Mouse (Mus musculus) layer of hippocampus, adult 11-12 months (tissue): ENCODE measurements around the gene 1700001L19Rik.

Experiments used
- DNase-seq: peaks from one replicate; pipeline ENCODE4 v3.0.0; 2022; ENCODE audit warnings: low spot score

Gene 1700001L19Rik

DNA sequence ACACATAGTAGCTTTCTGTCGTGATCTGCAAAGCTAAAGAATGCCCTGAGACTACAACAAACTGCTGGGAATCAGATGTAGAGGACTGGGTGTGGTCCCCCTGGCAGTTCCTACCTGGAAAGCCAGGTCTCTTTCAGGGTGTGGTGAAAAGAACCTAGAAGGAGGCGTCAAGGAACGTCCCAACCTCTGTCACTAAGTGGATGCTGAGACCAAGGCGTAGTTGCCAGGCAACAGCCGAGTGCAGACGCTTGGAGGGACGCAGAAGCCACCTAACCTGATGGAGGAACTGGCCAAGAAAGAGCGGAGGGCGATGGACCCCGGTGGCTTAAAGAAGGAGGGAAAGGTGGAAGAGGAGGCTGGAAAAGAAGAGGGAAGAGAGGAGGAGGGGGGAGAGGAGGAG is at the start of gene 1700001L19Rik:
1700001L19Rik (plus strand) TSS at position 223 of the 400 bp plus-strand sequence.
- DNase-seq = no peak

DNA sequence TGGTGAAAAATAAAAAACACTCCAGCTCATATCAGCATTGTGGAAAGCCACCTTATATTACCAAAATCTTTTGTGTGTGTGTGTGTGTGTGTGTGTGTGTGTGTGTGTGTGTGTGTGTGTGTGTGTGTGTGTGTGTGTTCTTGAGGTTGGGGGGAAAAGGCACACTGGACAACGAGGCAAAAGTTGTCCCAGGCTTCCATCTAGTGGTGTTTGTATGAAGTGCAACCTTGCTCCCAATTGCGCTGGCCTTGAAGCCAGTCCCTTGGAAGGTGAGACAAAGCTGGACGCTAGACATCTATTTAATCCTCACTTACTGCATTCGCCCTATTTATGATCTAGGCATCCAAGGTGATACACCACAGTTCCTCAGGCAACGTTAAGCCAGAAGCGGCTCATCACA is 43.8 kb upstream of the 1700001L19Rik start:
- peak; percentile 16 for DNase-seq

DNA sequence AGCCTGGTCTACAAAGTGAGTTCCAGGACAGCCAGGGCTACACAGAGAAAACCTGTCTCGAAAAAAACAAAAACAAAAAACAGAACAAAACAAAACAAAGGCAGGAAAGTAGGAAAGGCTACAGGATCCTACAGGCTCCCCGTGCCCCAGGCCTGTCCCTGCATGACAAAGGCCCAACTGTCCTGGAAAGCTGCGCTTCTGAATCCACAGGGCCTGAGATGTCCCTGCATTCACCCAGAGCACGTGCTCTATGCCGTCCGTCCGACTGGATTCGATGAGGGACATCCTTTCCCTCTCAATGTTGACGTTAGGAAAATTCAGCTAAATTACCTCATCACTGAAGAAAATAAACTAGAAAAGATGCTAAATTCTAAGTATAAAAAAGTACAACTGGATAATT is 29.1 kb upstream of the 1700001L19Rik start:
- no peak for DNase-seq

DNA sequence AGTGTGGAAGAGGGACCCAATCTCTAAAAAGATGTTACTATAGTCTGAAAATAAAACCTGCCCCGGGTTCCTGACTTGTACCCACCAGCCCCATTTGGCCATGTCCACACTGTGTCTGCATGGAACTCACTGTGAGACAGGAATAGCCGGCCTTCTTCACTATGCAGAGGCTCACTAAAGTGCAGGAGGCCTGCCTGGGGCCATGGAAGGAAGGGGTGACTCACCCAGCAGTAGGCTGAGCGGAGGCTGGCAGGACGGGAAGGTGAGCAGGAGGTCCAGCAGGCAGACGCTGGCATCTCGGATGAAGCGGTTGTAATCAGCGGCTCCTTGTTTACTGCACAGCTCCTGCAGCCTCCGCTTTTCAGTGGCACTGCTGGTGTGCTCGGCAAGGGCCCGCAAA is 28.7 kb upstream of the 1700001L19Rik start:
- DNase-seq = no peak

DNA sequence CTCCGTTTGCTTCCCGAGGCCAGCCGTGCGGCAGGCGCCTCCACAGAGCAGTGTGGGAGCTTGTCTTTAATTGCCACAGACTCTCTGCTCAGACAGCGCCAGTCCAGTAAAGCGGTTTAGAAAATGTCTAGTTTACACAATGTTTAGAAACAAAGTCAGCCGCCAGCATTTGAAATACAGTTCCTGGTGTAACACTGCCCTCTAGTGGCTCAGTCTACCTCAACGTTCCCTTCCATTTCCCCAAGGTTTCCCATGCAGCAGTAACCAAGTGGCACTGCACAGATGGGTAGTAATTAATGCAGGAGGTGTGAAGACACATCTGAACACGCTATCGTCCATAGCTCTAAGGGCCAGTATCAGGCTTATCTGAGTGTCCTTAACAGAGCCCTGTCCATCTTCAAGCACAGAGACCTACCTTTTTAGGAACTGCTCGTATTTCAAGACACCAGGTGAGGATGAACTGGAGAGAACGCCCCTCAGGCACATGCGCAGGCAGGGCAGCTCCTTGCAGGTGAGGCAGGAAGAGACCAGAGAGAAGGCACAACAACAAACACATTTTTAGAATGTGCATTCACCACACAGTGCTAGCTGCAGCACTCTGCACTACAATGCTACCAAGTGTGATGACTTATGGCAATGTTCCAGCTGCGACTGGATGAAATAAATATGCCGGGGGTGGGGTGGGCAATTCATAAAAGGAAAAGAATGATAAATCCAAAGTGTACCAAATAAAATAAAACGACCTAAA is 27.5 kb upstream of the 1700001L19Rik start:
- peak; percentile 85 for DNase-seq

DNA sequence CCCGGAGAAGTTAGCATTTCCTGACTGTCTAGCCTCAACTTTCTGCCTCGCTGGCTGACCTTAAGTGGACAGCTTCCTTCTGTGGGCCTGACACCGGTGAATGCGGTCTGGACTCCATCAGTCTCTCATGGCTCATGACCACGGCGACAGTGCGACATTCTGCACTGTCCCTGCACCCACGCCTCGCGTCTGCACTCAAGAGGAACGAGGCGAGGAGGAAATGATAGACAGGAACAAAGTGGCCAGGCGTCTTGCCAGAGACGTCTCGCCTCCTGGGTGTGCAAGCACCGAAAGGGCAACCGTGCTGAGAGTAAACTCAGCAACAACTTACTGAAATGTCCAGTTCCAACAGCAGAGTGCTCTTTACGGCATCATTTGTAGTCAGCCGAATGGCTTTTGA is 25.0 kb upstream of the 1700001L19Rik start:
- DNase-seq = peak; percentile 13

DNA sequence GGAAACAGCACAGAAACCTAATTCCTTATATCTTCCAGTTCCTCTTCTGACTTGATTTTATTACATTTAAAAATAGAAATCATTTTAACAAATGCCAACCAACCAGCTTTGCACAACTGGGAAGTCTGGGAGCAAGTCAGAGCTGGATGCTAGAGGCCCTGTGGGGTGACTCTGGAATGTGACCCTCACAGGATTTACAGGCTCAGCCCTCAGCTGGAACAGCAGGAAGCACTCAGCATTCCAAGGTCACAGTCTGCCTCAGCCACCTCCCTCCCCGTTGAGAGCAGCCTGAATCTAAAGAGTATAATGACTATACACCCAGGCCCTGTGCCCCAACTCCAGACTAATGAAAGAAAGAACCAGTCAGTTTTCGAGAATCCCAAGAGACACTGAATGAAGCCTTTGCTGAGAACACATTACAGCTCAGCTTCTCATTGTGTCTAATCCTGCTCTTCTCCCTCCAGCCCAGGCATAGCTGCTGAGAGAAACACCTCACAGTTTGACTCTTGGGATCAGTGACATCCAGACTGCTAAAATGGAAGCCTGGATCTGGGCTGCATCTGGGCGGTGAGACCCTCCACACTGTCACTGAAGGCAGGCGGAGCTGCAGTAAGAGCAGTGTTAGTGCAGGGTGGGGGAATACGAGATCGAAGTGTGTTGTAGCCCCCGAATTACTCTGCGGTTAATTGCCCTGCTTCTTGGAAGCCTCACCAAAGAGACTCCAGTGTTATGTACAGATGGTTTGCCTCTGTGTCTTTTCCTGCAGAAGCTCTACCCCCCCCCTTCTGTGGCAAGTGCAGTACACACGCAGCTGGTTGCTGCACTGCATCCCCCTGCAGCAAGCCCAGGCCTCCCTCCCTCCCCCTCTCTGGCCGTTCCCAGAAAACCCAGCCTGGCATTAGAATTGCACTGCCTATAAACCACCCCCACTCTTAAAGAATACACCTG is 24.0 kb upstream of the 1700001L19Rik start:
- peak; percentile 2 for DNase-seq

DNA sequence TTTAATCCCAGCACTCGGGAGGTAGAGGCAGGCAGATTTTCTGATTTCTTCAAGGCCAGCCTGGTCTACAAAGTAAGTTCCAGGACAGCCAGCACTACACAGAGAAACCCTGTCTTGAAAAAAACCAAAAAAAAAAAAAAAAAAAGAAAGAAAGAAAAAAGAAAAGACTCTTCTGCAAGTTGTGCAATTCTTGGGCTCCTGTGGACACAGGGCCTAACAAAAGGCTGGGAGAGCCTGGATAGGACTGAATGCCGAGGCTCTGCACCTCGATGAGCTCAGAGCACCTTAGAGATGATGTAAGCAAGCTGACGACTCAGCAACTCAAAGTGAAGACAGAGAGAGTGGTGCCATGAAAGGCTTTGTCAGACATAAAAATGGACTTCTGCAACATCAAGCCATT is 22.8 kb upstream of the 1700001L19Rik start:
- DNase-seq = no peak

DNA sequence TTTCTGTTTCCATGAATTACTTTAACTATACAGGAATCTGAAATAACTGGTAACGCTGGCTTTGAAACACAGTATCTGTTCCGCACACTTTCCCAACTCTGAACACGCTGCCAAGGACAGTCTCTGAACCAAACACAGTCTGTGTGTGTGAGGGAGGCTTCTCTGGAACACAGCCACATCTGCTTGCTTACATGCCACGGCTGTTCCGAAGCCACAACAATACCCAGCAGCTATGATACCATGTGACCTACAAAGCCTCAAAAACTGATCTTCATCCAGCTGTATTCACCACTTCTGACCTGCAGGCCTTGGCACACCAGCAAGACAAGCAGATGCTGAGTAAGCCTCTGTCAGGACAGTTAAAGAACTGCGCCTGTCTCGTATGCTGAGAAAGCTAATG is 19.3 kb upstream of the 1700001L19Rik start:
- DNase-seq = peak; percentile 83

DNA sequence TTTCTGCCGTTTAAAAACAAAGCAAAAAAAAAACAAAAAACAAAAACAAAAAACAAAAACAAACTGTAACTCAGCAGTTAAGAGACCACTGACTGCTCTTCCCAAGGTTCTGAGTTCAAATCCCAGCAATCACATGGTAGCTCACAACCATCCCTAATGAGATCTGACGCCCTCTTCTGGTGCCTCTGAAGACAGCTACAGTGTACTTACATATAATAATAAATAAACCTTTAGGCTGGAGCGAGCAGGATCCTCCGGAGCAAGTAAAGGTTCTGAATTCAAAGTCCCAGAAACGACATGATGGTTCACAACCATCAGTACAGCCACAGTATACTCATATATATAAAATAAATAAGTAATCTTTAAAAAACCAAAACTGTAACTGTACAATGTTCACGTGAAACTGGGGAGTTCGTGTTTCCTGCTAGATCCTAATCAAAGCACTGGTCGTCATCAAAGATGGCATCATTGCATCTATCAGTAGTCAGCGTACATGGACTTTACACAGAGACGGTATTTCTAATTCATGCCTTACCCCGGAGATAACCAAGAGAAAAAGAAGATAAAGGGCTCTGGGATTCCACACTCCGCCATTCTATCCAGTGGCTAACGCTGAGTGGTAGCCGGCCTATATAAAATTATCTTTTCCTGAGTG is 16.0 kb upstream of the 1700001L19Rik start:
- DNase-seq = no peak

DNA sequence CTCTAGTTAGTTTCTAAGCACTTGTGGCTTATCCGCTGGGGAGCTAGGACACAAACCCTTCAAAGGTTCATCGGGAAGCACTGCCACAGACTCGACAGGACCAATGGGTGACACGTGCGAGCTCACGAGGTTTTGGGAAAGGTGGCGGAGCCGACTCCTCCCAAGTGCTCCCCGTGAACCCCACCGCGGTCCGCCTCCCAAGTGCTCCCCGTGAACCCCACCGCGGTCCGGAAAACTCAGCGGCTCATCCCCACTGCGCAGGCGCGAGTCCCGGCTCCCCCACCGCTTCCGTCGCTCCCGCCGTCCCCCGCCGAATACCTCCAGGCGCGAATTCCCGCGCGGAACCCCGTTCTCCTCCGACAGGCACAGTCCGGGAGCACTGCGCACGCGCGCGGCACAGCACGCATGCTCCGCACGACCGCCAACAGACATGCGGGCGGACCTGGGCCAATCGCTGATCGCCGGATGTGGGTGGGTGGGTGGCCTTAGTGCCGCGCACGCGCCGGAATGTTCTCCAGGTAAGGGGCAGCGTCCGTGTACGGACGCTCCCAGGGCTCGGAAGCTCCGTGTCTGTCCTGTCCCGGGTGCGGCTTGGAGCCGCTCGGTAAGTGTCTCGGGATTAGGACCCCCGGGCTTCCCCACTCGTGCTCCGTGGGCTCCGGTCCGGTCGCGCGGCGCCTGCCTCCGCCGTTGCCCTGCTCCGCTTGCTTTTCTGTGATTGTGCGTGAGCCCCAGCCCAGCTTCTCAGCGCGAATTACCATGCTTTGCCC is 15.3 kb upstream of the 1700001L19Rik start, which contains the start of the genes Mtrr and Fastkd3:
Mtrr (minus strand) TSS at position 403 of the 770 bp plus-strand sequence.
Fastkd3 (plus strand) TSS at position 488 of the 770 bp plus-strand sequence.
- DNase-seq = peak; percentile 97

DNA sequence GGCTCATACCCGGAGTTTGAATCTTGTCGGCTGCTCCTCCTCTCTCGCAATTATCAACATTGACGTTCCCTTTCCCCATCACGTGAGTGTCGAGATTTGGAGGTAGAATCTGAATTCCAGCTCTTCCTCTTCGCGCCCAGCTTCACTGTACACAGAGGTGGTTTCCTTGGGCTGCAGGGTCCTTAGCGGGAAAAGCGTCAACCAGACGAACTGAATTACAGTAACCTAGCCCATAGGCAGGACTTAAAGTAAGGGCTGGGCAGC is 14.8 kb upstream of the 1700001L19Rik start:
- no peak for DNase-seq

DNA sequence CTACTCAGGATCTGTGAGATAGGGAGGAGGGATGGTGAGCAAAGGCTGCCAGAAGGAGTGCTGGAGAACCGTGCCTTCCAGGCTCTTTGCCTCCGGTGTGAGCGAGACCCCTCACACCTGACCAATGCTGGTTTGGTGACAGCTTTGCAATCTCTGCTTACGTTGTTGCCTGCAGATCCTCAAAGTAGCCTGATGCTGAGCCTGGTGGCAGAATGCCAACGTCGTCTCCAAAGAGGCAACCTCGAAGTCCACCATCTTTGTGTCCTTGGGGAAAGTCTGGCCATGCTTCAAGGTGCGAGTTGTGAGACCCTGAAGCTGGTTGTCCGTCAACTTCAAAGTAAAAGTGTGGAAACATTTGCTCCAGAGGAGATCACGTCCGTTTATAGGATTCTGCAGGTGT is 13.3 kb upstream of the 1700001L19Rik start:
- DNase-seq = no peak

DNA sequence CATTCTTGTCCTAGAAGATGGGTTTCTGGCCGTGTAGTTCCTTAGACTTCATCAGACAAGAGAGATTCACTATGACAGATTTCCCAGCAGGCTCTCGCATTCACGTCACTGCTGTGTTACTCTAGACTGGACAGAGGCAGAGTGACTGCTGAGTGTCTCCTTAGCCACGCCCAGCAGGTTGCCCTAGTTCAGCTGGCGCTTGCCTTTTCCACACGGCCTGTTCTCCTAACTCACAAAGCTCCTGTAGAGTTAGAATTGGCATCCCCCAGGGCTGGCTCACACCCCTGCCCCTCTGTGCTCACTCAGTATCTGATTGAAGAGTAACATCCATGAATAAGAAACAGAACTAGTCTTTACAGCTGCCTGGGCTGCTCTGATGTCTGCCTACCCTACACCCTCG is 11.8 kb upstream of the 1700001L19Rik start:
- DNase-seq = no peak

DNA sequence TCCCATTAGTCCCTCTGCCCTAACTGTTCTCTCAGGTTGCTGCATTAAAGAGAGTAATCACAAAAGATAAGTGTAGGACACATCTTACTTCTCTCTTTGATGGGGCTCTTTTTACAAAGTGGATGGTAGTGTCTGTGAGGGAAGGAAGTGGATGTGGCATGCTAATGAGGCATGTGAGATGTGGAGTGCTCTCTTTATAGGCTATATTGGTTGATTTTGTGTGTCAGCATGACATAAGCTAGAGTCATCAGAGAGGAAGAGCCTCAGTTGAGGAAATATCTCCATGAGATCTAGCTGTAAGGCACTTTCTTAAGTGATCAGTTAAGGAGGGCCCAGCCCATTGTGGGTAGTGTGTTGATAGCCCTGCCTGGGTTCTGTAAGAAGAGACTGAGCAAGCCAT is 8.9 kb upstream of the 1700001L19Rik start:
- no peak for DNase-seq

DNA sequence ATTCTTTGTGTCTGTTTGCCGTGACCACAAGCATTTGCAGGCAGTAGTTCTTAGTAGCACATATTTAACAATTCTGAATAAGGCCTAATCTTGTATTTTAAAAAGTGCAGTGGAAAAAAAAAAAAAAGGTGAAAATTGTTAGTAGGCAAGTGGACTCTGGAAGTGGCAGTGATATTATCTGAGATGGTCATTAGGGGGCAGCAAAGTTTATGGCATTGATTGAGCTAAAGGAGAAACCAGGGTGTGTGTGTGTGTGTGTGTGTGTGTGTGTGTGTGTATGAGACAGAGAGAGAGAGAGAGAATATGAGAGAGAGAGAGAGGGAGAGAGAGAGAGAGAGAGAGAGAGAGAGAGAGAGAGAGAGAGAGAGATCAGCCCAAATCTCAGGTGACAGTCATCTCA is 3.4 kb upstream of the 1700001L19Rik start:
- DNase-seq = no peak

DNA sequence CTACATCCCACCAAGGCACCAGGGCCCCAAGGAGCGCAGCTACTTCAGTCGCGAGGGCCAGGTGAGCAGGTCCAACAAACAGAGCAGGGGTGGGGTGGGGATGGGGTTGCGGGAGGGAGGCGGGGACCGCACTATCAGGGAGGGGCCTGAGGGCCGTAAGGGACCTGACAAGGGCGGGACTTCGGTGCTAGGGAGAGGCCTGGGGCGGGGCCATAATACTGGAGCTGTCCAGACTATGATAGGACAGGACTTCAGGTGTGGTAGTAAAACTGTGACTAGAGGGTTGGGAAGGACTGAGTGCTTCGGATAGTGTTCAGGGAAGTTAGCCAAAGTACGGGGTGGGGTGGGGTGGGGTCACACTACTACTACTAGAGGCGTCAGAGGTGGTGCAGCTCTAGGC is 446 bp downstream of the 1700001L19Rik start:
- DNase-seq = no peak

DNA sequence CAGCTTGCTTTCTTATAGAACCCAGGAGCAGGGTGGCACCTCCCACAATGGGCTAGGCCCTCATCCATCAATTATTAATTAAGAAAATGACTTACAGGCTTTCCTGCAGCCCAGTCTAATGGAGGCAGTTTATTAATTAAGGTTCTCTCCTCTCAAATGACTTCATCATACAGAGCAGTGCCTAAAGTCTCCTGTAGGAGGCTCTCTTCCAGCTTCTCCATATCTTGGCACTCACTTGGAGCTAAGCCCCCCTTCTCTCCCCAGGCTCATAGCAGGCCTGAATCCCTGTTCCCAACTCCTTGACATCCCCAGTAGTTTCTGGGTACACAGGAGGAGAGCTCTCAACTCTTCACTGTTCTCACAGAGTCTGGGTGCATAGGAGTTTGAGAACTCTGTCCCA is 1.7 kb downstream of the 1700001L19Rik start:
- no peak for DNase-seq

DNA sequence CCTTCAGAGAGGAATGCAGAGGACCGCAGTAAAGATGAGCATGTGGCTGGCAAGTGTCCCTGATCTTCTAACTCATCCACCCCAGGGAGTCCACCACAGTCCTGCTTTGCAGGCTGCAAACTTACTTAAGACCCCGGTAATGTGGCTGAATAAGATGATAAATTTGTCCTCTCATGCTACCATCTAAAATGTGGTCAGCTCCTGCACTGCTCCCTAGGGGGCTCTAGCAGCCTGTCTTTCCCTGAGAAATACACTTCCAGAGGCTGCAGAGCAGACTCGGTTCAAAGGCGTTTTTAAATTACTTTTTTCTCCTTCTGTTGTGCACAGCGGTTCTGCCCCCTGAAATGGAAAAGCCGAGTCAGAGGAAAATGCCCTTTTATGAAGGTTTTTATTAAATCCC is 4.0 kb downstream of the 1700001L19Rik start:
- peak; percentile 58 for DNase-seq

DNA sequence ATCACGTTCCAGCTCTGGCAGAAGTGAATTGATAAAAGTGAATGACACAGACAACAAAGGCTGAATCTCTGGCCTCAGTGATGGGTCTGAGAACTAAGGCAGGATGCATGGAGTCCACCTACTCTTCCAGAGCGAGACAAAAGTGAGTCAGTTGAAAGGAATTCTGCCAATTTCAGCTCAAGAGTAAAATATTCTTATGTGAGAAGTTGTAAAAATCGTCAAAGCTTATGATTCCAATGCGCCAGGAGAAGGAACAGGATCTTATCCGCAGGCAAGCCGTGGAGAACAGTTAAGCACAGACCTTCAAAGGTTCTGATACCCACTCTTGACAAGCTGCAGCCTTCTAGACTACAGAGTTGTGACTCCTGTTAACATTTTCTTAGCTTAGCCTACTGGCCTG is 5.9 kb downstream of the 1700001L19Rik start:
- no peak for DNase-seq

DNA sequence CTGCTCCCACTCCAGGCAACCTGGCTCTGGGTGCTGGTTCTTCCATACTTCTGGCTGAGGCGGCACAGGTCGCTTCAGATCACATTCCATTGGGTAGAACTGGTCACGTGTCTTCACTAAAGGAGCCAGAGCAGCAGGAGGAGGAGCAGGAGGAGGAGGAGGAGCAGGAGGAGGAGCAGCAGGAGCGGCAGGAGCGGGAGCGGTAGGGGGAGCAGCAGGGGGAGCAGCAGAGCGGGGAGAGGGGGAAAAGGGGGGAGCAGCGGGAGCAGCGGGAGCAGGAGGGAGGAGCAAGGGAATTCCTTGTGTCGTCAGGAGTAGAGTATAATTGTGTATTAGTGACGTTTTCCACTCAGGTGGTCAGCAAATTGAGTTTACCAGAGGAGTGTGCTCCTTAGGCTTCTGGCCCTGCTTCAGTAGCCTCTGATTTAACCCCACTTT is 8.5 kb downstream of the 1700001L19Rik start:
- no peak for DNase-seq
